Mouse (Mus musculus): ENCODE results near the gene Scgb1b2. TPM values are rescaled to one million over a fixed set of nuclear protein-coding genes. Genes with fewer than 3 reads are reported as not detected.

The Scgb1b2 gene
- polyA plus RNA-seq (2015; fragmentation: Nextera tagmentation; extraction: Ambion mirVana): not detected in 2 replicates

- Histone ChIP-seq H3K9me3 (ENCODE audit: control insufficient read depth, low read length) (no peaks in the 10 kb centered on the region), H3K4me3 (ENCODE audit: low read length) (no peak within 1 kb of the TSS), H3K36me3 (ENCODE audit: control insufficient read depth, insufficient read depth, low read length) (no peaks in the 10 kb centered on the region), H3K4me2 (ENCODE audit: low read depth, low read length) (no peak within 1 kb of the TSS), H3K9ac (ENCODE audit: low read depth, low read length) (no peak within 1 kb of the TSS), H3K27me3 (replicated peaks; ENCODE audit: control insufficient read depth, insufficient read depth, low read length) (no peaks in the 10 kb centered on the region), H3K4me1 (ENCODE audit: control insufficient read depth, insufficient read depth, low read length) (no peaks in the 10 kb centered on the region), H3K27ac (ENCODE audit: low read length) (no peak within 1 kb of the TSS)
- ATAC-seq: no peak
- WGBS: 87% methylated on average over 3 of the region's 3 CpGs
These were observed at the start of gene Scgb1b2 for GRCm38 (mm10) chr7:31291721-31292120. Gene Scgb1b2 (minus strand): TSS chr7:31291821.

DNA sequence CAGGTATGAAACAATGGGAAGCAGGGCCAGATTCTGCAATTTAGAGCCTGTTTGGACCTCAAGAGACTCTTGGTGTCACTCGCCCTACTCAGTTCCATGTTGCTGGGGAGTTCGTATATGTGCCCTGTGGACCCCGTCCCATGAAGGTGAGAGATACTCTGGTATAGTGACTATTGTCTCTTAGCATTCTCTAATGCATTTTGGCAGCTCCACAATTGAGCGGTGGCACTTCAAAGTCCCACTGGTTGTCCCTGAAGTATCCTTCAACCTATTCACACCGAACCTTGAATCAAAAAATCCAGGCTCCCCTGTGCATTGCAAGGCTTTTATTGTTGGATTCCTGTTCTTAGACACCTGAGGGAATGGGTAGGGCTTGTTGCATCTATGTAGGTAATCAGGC, 1.4 kb downstream of the Scgb1b2 start, which contains the start of gene Scgb2b2:
Gene Scgb2b2 (plus strand): TSS at position 301 of the 400 bp plus-strand sequence.
- 82% methylated on average over 5 of the region's 5 CpGs for WGBS
- Histone ChIP-seq H3K4me3 (ENCODE audit: low read length) (no peak within 1 kb of the TSS), H3K4me1 (ENCODE audit: control insufficient read depth, insufficient read depth, low read length) (no peaks in the 10 kb centered on the region), H3K9me3 (ENCODE audit: control insufficient read depth, low read length) (no peaks in the 10 kb centered on the region), H3K4me2 (ENCODE audit: low read depth, low read length) (no peak within 1 kb of the TSS), H3K27ac (ENCODE audit: low read length) (no peak within 1 kb of the TSS), H3K27me3 (replicated peaks; ENCODE audit: control insufficient read depth, insufficient read depth, low read length) (no peaks in the 10 kb centered on the region), H3K36me3 (ENCODE audit: control insufficient read depth, insufficient read depth, low read length) (no peaks in the 10 kb centered on the region), H3K9ac (ENCODE audit: low read depth, low read length) (no peak within 1 kb of the TSS)
- no peak for ATAC-seq

Other genes with a start within 250 kb of the Scgb1b2 start
- 22.5 and 26.9 TPM in 2 replicates for gene Fxyd5, start 249.3 kb downstream of the Scgb1b2 start, polyA plus RNA-seq (2015; fragmentation: Nextera tagmentation; extraction: Ambion mirVana)
- gene Fxyd7, start 240.4 kb downstream of the Scgb1b2 start, polyA plus RNA-seq (2015; fragmentation: Nextera tagmentation; extraction: Ambion mirVana): 20.1 and 22.0 TPM in 2 replicates
- gene Fxyd1, start 234.6 kb downstream of the Scgb1b2 start, polyA plus RNA-seq (2015; fragmentation: Nextera tagmentation; extraction: Ambion mirVana): 62.6 and 71.9 TPM in 2 replicates
- gene Lgi4, start 232.5 kb downstream of the Scgb1b2 start, polyA plus RNA-seq (2015; fragmentation: Nextera tagmentation; extraction: Ambion mirVana): 0.83 and 1.4 TPM in 2 replicates
- gene Fxyd3, start 215.1 kb downstream of the Scgb1b2 start, polyA plus RNA-seq (2015; fragmentation: Nextera tagmentation; extraction: Ambion mirVana): 71.2 and 73.7 TPM in 2 replicates
- 66.4 and 73.6 TPM in 2 replicates for gene Hpn, start 176.5 kb downstream of the Scgb1b2 start, polyA plus RNA-seq (2015; fragmentation: Nextera tagmentation; extraction: Ambion mirVana)
- gene Scn1b, start 164.8 kb downstream of the Scgb1b2 start, polyA plus RNA-seq (2015; fragmentation: Nextera tagmentation; extraction: Ambion mirVana): 0.16 and 1.0 TPM in 2 replicates
- gene Gramd1a, start 135.9 kb downstream of the Scgb1b2 start, polyA plus RNA-seq (2015; fragmentation: Nextera tagmentation; extraction: Ambion mirVana): 38.5 and 39.7 TPM in 2 replicates
- not detected in 2 replicates for gene Scgb2b2, start 1.3 kb downstream of the Scgb1b2 start, polyA plus RNA-seq (2015; fragmentation: Nextera tagmentation; extraction: Ambion mirVana)
- gene Scgb2b3, start 70.3 kb upstream of the Scgb1b2 start, polyA plus RNA-seq (2015; fragmentation: Nextera tagmentation; extraction: Ambion mirVana): not detected in 2 replicates
- not detected in 2 replicates for gene Scgb1b3, start 83.8 kb upstream of the Scgb1b2 start, polyA plus RNA-seq (2015; fragmentation: Nextera tagmentation; extraction: Ambion mirVana)

Measured in intestine, embryonic 16.5 days (tissue).